Mouse (Mus musculus) small intestine, adult 2 months (tissue): ENCODE measurements around the gene Txlna. TPM values are rescaled to one million over a fixed set of nuclear protein-coding genes. Genes with fewer than 3 reads are reported as not detected.

Experiments used
- H3K27ac ChIP-seq: fragments of 200-500 bp; 2 replicates; pipeline ENCODE4 v1.5.1; 2012; ENCODE audit warnings: low read depth, low read length, control low read depth, inconsistent platforms; ENCODE audit not compliant: insufficient read depth
- H3K27me3 ChIP-seq: fragments of 200-500 bp; 2 replicates; pipeline ENCODE4 v1.6.1; 2012; ENCODE audit warnings: mild to moderate bottlenecking, moderate library complexity, low read length, inconsistent platforms; ENCODE audit not compliant: control insufficient read depth, insufficient read depth
- H3K36me3 ChIP-seq: fragments of 200-500 bp; 2 replicates; pipeline ENCODE4 v1.6.1; 2012; ENCODE audit warnings: mild to moderate bottlenecking, low read length, control low read depth, inconsistent platforms; ENCODE audit not compliant: control insufficient read depth, insufficient read depth
- H3K4me1 ChIP-seq: fragments of 200-500 bp; 2 replicates; pipeline ENCODE4 v1.6.1; 2012; ENCODE audit warnings: low read length, inconsistent platforms, mixed read lengths; ENCODE audit not compliant: control insufficient read depth, insufficient read depth, insufficient read length
- H3K4me3 ChIP-seq: fragments of 200-500 bp; 2 replicates; pipeline ENCODE4 v1.5.1; 2012; ENCODE audit warnings: low read depth, mild to moderate bottlenecking, control low read depth, inconsistent platforms, low read length, moderate library complexity
- CTCF ChIP-seq: fragments of 200-500 bp; IDR thresholded peaks from 2 replicates; pipeline ENCODE4 v1.5.1; 2012; ENCODE audit warnings: low read depth, mild to moderate bottlenecking, control low read depth, inconsistent platforms, low read length, moderate library complexity, mixed read lengths; ENCODE audit not compliant: insufficient replicate concordance, insufficient read length; ENCODE audit errors: extremely low read depth
- POLR2A ChIP-seq: fragments of 200-500 bp; IDR thresholded peaks from 2 replicates; pipeline ENCODE4 v1.6.1; 2012; ENCODE audit warnings: low read depth, mild to moderate bottlenecking, control low read depth, inconsistent platforms, low read length, moderate library complexity
- WGBS: fragments of 180-500 bp; shearing (Covaris S2); methylation state at CpG from one replicate; pipeline ENCODE4 v1.1.7; 2018; 5-methylcytosine and 5-hydroxymethylcytosine counted together
- polyA plus RNA-seq: library from polyadenylated mRNA; depleted of rRNA; stranded (reverse); fragments of >200 nt; gene quantifications from 2 replicates; pipeline ENCODE4 v1.2.3, GENCODE M21; 2012

Gene Txlna
- polyA plus RNA-seq, 1 experiment, result 11.4 TPM

DNA sequence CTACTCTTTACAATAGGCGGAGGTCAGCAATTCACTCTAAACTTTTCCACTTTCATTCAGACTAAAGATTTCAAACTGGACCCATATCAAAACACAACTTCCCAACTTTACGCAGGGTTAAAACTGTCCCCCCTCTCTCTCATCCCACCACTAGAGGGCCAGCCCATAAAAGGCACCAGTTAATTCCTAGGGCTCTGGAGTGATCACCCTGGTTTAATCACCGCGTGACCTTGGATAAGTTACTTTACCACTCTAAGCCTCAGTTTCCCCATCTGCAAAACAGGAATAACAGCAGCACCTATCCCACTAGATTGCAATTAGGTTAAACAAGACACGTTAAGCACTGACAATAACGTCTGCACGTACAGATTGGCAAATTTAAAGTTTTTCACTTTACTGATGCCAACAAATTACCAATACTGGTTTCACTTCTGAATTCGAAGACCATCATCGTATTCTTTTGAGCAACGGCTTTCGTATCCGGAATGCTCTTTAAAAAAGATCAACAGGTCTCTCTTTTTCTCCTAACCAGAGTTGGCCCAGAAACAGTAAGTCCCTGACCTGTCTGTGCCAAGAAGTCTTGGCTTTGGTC lies 30.7 kb upstream of the Txlna start:
- peaks cover 7% of the 10 kb centered on the region for H3K36me3 ChIP-seq
- H3K27me3 ChIP-seq, result no peaks in the 10 kb centered on the region
- TF ChIP-seq CTCF, result peak; percentile 45; the same call in 1 of the 2 replicates
- TF ChIP-seq POLR2A, result no peak
- H3K4me3 ChIP-seq, result peak overlapping the region; percentile 77
- H3K27ac ChIP-seq, result peak overlapping the region; percentile 83
- peaks cover 6% of the 10 kb centered on the region; the same call in 1 of the 2 replicates for H3K4me1 ChIP-seq
- 4% methylated on average over 12 of the region's 12 CpGs for WGBS

- Histone ChIP-seq H3K36me3 (peaks cover 42% of the 10 kb centered on the region), H3K4me3 (no peak overlapping the region)
These were observed 21.5 kb upstream of the Txlna start for GRCm38 (mm10) chr4:129662255-129662813.

GRCm38 (mm10) chr4:129661584-129661983 lies 20.7 kb upstream of the Txlna start:
- Histone ChIP-seq H3K27ac (no peak overlapping the region), H3K4me3 (no peak overlapping the region), H3K36me3 (peaks cover 42% of the 10 kb centered on the region), H3K27me3 (no peaks in the 10 kb centered on the region), H3K4me1 (no peaks in the 10 kb centered on the region)
- TF ChIP-seq POLR2A (no peak), CTCF (no peak)
- 72% methylated on average over 3 of the region's 3 CpGs for WGBS

More at GRCm38 (mm10) chr4:129662255-129662813, 21.5 kb upstream of the Txlna start:
- no peaks in the 10 kb centered on the region for H3K4me1 ChIP-seq
- TF ChIP-seq POLR2A (no peak), CTCF (no peak)
- H3K27me3 ChIP-seq, result no peaks in the 10 kb centered on the region
- 78% methylated on average over 3 of the region's 3 CpGs for WGBS
- no peak overlapping the region for H3K27ac ChIP-seq

GRCm38 (mm10) chr4:129654770-129655169 lies 13.9 kb upstream of the Txlna start:
- TF ChIP-seq POLR2A, result no peak
- no peak for TF ChIP-seq CTCF
- WGBS, result 91% methylated on average over 14 of the region's 14 CpGs

GRCm38 (mm10) chr4:129650359-129650758 lies 9.5 kb upstream of the Txlna start:
- peaks cover 77% of the 10 kb centered on the region for H3K36me3 ChIP-seq
- TF ChIP-seq CTCF (no peak), POLR2A (no peak)
- WGBS, result 89% methylated on average over 8 of the region's 8 CpGs
- H3K27me3 ChIP-seq, result no peaks in the 10 kb centered on the region
- no peak overlapping the region for H3K4me3 ChIP-seq
- H3K27ac ChIP-seq, result no peak overlapping the region
- no peaks in the 10 kb centered on the region for H3K4me1 ChIP-seq

More at GRCm38 (mm10) chr4:129654770-129655169, 13.9 kb upstream of the Txlna start:
- peaks cover 69% of the 10 kb centered on the region for H3K36me3 ChIP-seq
- no peak overlapping the region for H3K4me3 ChIP-seq
- no peaks in the 10 kb centered on the region for H3K27me3 ChIP-seq
- no peak overlapping the region for H3K27ac ChIP-seq
- H3K4me1 ChIP-seq, result no peaks in the 10 kb centered on the region

- WGBS, result 63% methylated on average over 1 of the region's 1 CpGs
- Histone ChIP-seq H3K4me3 (no peak overlapping the region), H3K27ac (no peak overlapping the region), H3K4me1 (no peaks in the 10 kb centered on the region), H3K27me3 (no peaks in the 10 kb centered on the region), H3K36me3 (peaks cover 60% of the 10 kb centered on the region)
- TF ChIP-seq POLR2A, result no peak
These were observed 7.8 kb upstream of the Txlna start for GRCm38 (mm10) chr4:129648656-129649055.

DNA sequence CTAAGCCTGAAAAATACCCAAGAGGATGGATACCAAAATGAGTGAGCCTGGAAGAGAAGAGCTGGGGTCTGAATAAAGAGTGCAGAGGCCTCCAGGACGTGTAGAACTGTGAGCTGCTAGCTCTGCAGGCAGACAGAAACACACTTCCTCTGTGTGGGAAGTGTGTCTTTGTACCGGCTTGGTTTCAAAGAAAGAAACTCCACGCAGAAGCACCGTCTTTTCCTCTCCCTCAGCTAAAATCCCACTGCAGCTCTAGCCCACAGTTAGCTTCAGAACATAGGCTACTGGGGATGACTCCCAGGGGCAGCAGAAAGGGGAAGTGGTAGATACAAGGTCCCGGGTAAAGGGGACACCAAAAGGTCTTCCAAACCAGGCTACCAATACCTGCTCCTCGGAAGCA lies 4.3 kb upstream of the Txlna start:
- Histone ChIP-seq H3K36me3 (peaks cover 40% of the 10 kb centered on the region), H3K4me3 (no peak overlapping the region), H3K27me3 (no peaks in the 10 kb centered on the region), H3K4me1 (no peaks in the 10 kb centered on the region), H3K27ac (no peak overlapping the region)
- TF ChIP-seq POLR2A, result no peak
- 87% methylated on average over 6 of the region's 6 CpGs for WGBS
